Comparison of ENCODE assay signal across 8 mouse cellular contexts in the genomic region with DNA sequence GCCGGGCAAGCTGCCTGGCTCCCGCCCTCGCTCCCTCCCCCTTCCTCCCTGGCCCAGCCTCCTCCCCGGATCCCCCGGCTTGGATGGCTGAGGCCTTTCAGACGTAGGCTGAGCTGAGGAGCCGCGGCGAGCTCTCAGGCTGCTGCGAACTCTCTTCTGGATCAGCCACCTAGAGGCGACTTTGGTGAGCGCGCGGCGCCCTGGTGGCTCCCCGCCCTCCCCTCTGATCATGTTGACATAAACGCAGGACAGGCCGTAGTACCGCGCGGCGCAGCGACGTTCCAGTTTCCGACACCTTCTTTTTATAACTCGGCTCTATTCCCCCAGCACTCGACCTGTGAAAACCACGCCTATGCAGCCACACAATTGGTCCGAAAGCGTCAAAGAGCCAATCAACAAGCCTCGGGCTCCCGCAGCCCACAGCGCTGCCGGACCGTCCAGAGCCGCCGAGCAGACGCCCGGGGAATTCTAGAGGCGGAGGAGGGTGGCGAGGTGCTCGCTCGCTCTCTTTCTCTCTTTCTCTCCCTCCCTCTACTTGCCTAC. TPM values are rescaled to one million over a fixed set of nuclear protein-coding genes. Genes with fewer than 3 reads are reported as not detected.
A peak's percentile ranks its signal among the peaks of the same experiment; 100 is the strongest.
DNase-seq lines count a peak whose midpoint lies in the region; ATAC-seq and TF ChIP-seq lines count a peak whose summit lies in the region.

TSS of gene Tbx3 (plus strand) at position 104 of the 543 bp plus-strand sequence.

- ATAC-seq in frontal cortex, adult (ENCODE audit: low TSS enrichment): peak; percentile 55; the same call in 1 of the 2 replicates

- H3K36me3 ChIP-seq in ES-E14 (ENCODE audit: control insufficient read depth, insufficient read depth, low read length, poor library complexity, severe bottlenecking): peaks cover 15% of the 10 kb centered on the region

- WGBS in lung, adult 2 months: under 1% methylated on average over 43 of the region's 43 CpGs

- H3K9ac ChIP-seq in ES-E14 (ENCODE audit: insufficient read depth, low read depth, low read length, poor library complexity, severe bottlenecking): peak within 1 kb of the TSS; percentile 89

- H3K4me1 ChIP-seq in ES-E14 (ENCODE audit: control insufficient read depth in 2 of 2, insufficient read depth in 2 of 2, low read length in 2 of 2, poor library complexity in 1 of 2): peaks cover 5 to 9% of the 10 kb centered on the region in 2 experiments; a peak in 3 of 4 replicates
- peaks cover 13% of the 10 kb centered on the region for H3K4me1 ChIP-seq in lung, adult 2 months (ENCODE audit: control insufficient read depth, insufficient read depth, low read length)

- H3K27ac ChIP-seq in ES-E14 (ENCODE audit: insufficient read depth, low read depth, low read length, poor library complexity, severe bottlenecking): peak within 1 kb of the TSS; percentile 80

- H3K9me3 ChIP-seq in ES-E14 (ENCODE audit: control insufficient read depth, insufficient read depth, low read depth, low read length): no peaks in the 10 kb centered on the region

- peak; percentile 73 for TF ChIP-seq POLR2A in lung, adult 2 months (IDR thresholded peaks at IDR 0.05; ENCODE audit: borderline replicate concordance, extremely low read depth, low read depth, low read length)

- H3K4me3 ChIP-seq in ES-E14 (ENCODE audit: insufficient read depth in 1 of 2, low read depth in 1 of 2, low read length in 2 of 2, poor library complexity in 1 of 2, severe bottlenecking in 1 of 2): peak within 1 kb of the TSS; percentile 62 to 86
- H3K4me3 ChIP-seq in lung, adult 2 months (replicated peaks; ENCODE audit: extremely low read depth, low read depth, low read length): peak within 1 kb of the TSS; percentile 77

- peak; percentile 96 for DNase-seq in ES-E14 (ENCODE audit: low read depth, low spot score)
- peak; percentile 4 for DNase-seq in cerebellum, adult 9-10 months
- DNase-seq in heart, postnatal 4 days: peak; percentile 93
- peak; percentile 37 to 71 for DNase-seq in layer of hippocampus, adult 18-20 months (ENCODE audit: low spot score in 2 of 2)
- DNase-seq in lung, adult 2 months: peak; percentile 84
- peak; percentile 42 for DNase-seq in retina, adult 2 months (ENCODE audit: low read depth, low spot score)
- DNase-seq in urinary bladder, adult 2 months (ENCODE audit: low spot score): peak; percentile 92

- 0 out of 2 replicates have a peak, but pooled peaks have one; percentile 31 for TF ChIP-seq CTCF in lung, adult 2 months (IDR thresholded peaks at IDR 0.05; ENCODE audit: insufficient read depth, low read length)

- in situ Hi-C loops in ES-E14 (cut with MboI; ENCODE audit: low sequenced_read_pairs in 2 of 2, unreplicated experiment in 2 of 2): loop anchor here (5.0 to 25.0 kb wide), 3 partner anchors 167 to 1508 kb away; partner anchors contain the start of genes Lhx5 (in 2 of the 2), Fbxw8 (in 1 of the 2) and Hrk (in 1 of the 2)

TF ChIP-seq in ES-E14, 5 proteins besides CTCF, POLR2A, EP300 and RAD21:
- TF ChIP-seq MAFK (IDR thresholded peaks at IDR 0.05; ENCODE audit: insufficient read depth, low read depth, low read length) (no peak), ZC3H11A (IDR thresholded peaks at IDR 0.05; ENCODE audit: borderline replicate concordance, low read depth, low read length) (peak; percentile 38; the same call in 1 of the 2 replicates), ZNF384 (IDR thresholded peaks at IDR 0.05; ENCODE audit: low read depth, low read length) (peak; percentile 9; the same call in 1 of the 2 replicates), HCFC1 (IDR thresholded peaks at IDR 0.05; ENCODE audit: borderline replicate concordance, insufficient read depth, low read length) (peak; percentile 51; the same call in 1 of the 2 replicates)
TF ChIP-seq in ES-E14: peak in this region for 3.

RNA-seq across cellular contexts. Expression of gene Tbx3, which starts in this region (rescaled TPM):
- total RNA-seq in ES-E14 (2012; rRNA removed): 30.5 and 47.9 TPM in 2 replicates
- total RNA-seq in heart, postnatal 4 days (2021): 10 to 100 TPM; 14.4 to 15.8 TPM
- 1 to 10 TPM; 2.7 to 3.1 TPM for total RNA-seq in layer of hippocampus, adult 18-20 months (2021)
- 135 and 160 TPM in 2 replicates for polyA plus RNA-seq in lung, adult 2 months (2012; rRNA removed)
- 40.4 and 54.3 TPM in 2 replicates for polyA plus RNA-seq in urinary bladder, adult 2 months (2012; rRNA removed)

Comparison
In these comparisons a context has a peak if more than half of its experiments do, and no peak if none do; other contexts are left out.
1. Peak in every context shown above with its lines: DNase-seq, ATAC-seq, H3K4me3 ChIP-seq and H3K27ac ChIP-seq.
2. DNase-seq: peak in every context shown above with its lines; median percentile 96 in ES-E14; 93 in heart, postnatal 4 days; 92 in urinary bladder, adult 2 months; 84 in lung, adult 2 months; 54 in layer of hippocampus, adult 18-20 months; 42 in retina, adult 2 months; 4 in cerebellum, adult 9-10 months.